ENCODE assay signal across 8 mouse cellular contexts in the genomic region with DNA sequence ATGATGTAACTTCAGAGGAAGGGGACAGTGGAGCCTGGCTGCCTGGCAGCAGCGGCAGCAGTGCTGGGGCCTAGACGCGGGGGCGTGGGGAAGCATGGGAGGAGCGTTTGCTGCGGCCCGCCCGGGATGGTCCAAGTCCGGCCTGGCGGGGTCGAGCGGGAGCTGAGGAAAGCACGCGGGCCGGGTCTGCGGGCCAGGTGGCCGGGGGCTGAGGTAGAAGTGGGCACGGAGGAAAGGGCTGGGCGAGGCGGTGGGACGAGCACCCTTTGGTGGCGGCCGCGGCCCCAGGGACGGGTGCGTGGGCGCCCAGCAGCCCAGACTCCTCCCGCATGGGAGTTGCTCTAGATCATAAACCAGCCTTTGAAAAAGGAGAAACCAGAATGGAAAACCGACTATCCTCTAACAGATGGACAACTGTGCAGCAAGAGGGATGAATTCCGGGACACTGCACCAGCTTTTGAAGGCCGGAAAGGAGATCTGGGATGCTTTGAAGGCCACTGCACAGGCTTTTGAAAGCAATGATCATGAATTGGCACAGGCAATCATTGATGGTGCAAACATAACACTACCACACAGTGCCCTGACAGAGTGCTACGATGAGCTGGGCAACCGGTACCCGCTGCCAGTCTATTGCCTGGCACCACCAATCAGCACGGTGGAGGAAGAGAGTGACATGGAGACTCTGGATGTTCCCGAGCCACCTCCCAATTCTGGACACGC. TPM values are rescaled to one million over a fixed set of nuclear protein-coding genes. Genes with fewer than 3 reads are reported as not detected.
DNase-seq lines count a peak whose midpoint lies in the region; ATAC-seq and TF ChIP-seq lines count a peak whose summit lies in the region.

No protein-coding gene starts in this region.

- H3K36me3 ChIP-seq in ES-E14 (ENCODE audit: control insufficient read depth, insufficient read depth, low read length, poor library complexity, severe bottlenecking), result peaks cover 2% of the 10 kb centered on the region; the same call in 1 of the 2 replicates
- peaks cover 4% of the 10 kb centered on the region; the same call in 1 of the 2 replicates for H3K36me3 ChIP-seq in intestine, embryonic 16.5 days (ENCODE audit: control insufficient read depth, insufficient read depth, low read length)
- H3K36me3 ChIP-seq in liver, postnatal 0 days (replicated peaks; ENCODE audit: insufficient read depth, low read length), result peaks cover 3% of the 10 kb centered on the region; the same call in 1 of the 2 replicates
- H3K36me3 ChIP-seq in neural tube, embryonic 12.5 days, result peaks cover 5% of the 10 kb centered on the region; the same call in 1 of the 2 replicates

- peak overlapping the region; percentile 77 for H3K9ac ChIP-seq in ES-E14 (ENCODE audit: insufficient read depth, low read depth, low read length, poor library complexity, severe bottlenecking)
- H3K9ac ChIP-seq in intestine, embryonic 16.5 days (ENCODE audit: low read depth, low read length), result peak overlapping the region; percentile 83
- H3K9ac ChIP-seq in liver, postnatal 0 days (replicated peaks), result peak overlapping the region; percentile 68
- peak overlapping the region; percentile 56 for H3K9ac ChIP-seq in neural tube, embryonic 12.5 days

- peak overlapping the region; percentile 63 to 68 for H3K4me3 ChIP-seq in ES-E14 (ENCODE audit: insufficient read depth in 1 of 2, low read depth in 1 of 2, low read length in 2 of 2, poor library complexity in 1 of 2, severe bottlenecking in 1 of 2)
- H3K4me3 ChIP-seq in intestine, embryonic 16.5 days (ENCODE audit: low read length), result peak overlapping the region; percentile 59
- peak overlapping the region; percentile 54 for H3K4me3 ChIP-seq in liver, postnatal 0 days (ENCODE audit: low read depth, low read length)
- peak overlapping the region; percentile 29 for H3K4me3 ChIP-seq in neural tube, embryonic 12.5 days

- in situ Hi-C loops in ES-E14 (cut with MboI; ENCODE audit: low sequenced_read_pairs in 2 of 2, unreplicated experiment in 2 of 2), result no loop called here

- TF ChIP-seq CTCF in liver, postnatal 0 days (IDR thresholded peaks at IDR 0.05; ENCODE audit: low read depth), result no peak

- peak; percentile 50 for DNase-seq in CD4-positive, CD25-positive, alpha-beta regulatory T cell, adult 2 months (ENCODE audit: low read depth, low spot score)
- DNase-seq in ES-E14 (ENCODE audit: low read depth, low spot score), result no peak
- peak; percentile 44 to 45 for DNase-seq in heart, adult 18-20 months
- peak; percentile 72 for DNase-seq in liver, postnatal 0 days
- no peak for DNase-seq in natural killer cell, adult 2 months (ENCODE audit: low spot score in 2 of 2)

- H3K4me1 ChIP-seq in ES-E14 (ENCODE audit: control insufficient read depth in 2 of 2, insufficient read depth in 2 of 2, low read length in 2 of 2, poor library complexity in 1 of 2), result peaks cover 0 to 3% of the 10 kb centered on the region in 2 experiments; a peak in 1 of 4 replicates
- H3K4me1 ChIP-seq in intestine, embryonic 16.5 days (ENCODE audit: control insufficient read depth, insufficient read depth, low read length), result peaks cover 15% of the 10 kb centered on the region
- peaks cover 13% of the 10 kb centered on the region; the same call in 1 of the 2 replicates for H3K4me1 ChIP-seq in liver, postnatal 0 days (ENCODE audit: insufficient read depth)
- peaks cover 7% of the 10 kb centered on the region; the same call in 1 of the 2 replicates for H3K4me1 ChIP-seq in neural tube, embryonic 12.5 days

- no peaks in the 10 kb centered on the region for H3K9me3 ChIP-seq in ES-E14 (ENCODE audit: control insufficient read depth, insufficient read depth, low read depth, low read length)
- no peaks in the 10 kb centered on the region for H3K9me3 ChIP-seq in intestine, embryonic 16.5 days (ENCODE audit: control insufficient read depth, low read length)
- H3K9me3 ChIP-seq in liver, postnatal 0 days (ENCODE audit: low read length), result no peaks in the 10 kb centered on the region
- H3K9me3 ChIP-seq in neural tube, embryonic 12.5 days, result no peaks in the 10 kb centered on the region

- peak overlapping the region; percentile 68 for H3K4me2 ChIP-seq in intestine, embryonic 16.5 days (ENCODE audit: low read depth, low read length)
- H3K4me2 ChIP-seq in liver, postnatal 0 days (ENCODE audit: low read depth, low read length), result peak overlapping the region; percentile 77
- peak overlapping the region; percentile 60 for H3K4me2 ChIP-seq in neural tube, embryonic 12.5 days (replicated peaks)

- H3K27ac ChIP-seq in ES-E14 (ENCODE audit: insufficient read depth, low read depth, low read length, poor library complexity, severe bottlenecking), result no peak overlapping the region
- peak overlapping the region; percentile 72; the same call in 1 of the 2 replicates for H3K27ac ChIP-seq in intestine, embryonic 16.5 days (ENCODE audit: low read length)
- peak overlapping the region; percentile 76 for H3K27ac ChIP-seq in liver, postnatal 0 days (ENCODE audit: low read depth)
- no peak overlapping the region for H3K27ac ChIP-seq in neural tube, embryonic 12.5 days

- 22% methylated on average over 37 of the region's 37 CpGs for WGBS in intestine, embryonic 16.5 days
- 25% methylated on average over 37 of the region's 37 CpGs for WGBS in liver, postnatal 0 days (ENCODE audit: insufficient replicate concordance)
- WGBS in neural tube, embryonic 12.5 days, result 26% methylated on average over 37 of the region's 37 CpGs

- TF ChIP-seq EP300 in liver, postnatal 0 days (IDR thresholded peaks at IDR 0.05; ENCODE audit: low read depth), result no peak

- ATAC-seq in common myeloid progenitor, adult 5-6 weeks (replicated peaks; ENCODE audit: low read depth, poor library complexity, severe bottlenecking), result peak; percentile 72
- peak; percentile 92 for ATAC-seq in intestine, embryonic 16.5 days
- peak; percentile 89 for ATAC-seq in liver, postnatal 0 days
- ATAC-seq in neural tube, embryonic 12.5 days (ENCODE audit: low FRiP score, low read depth), result peak; percentile 56

- H3K27me3 ChIP-seq in intestine, embryonic 16.5 days (replicated peaks; ENCODE audit: control insufficient read depth, insufficient read depth, low read length), result no peaks in the 10 kb centered on the region
- H3K27me3 ChIP-seq in liver, postnatal 0 days (ENCODE audit: insufficient read depth, low read length), result no peaks in the 10 kb centered on the region
- no peaks in the 10 kb centered on the region for H3K27me3 ChIP-seq in neural tube, embryonic 12.5 days (replicated peaks)

TF ChIP-seq in ES-E14, 5 proteins besides CTCF, POLR2A, EP300 and RAD21:
- no peak for TF ChIP-seq ZC3H11A (IDR thresholded peaks at IDR 0.05; ENCODE audit: borderline replicate concordance, low read depth, low read length)
- 0 out of 2 replicates have a peak, but pooled peaks have one; percentile 19 for TF ChIP-seq HCFC1 (IDR thresholded peaks at IDR 0.05; ENCODE audit: borderline replicate concordance, insufficient read depth, low read length)

RNA-seq across cellular contexts. Expression of a gene that starts 12.0 kb away (rescaled TPM):
- total RNA-seq in ES-E14 (2012; rRNA removed), result 0.32 and 0.40 TPM in 2 replicates
- not detected in 2 replicates for total RNA-seq in common myeloid progenitor, adult 5-6 weeks (2017)
- not detected for total RNA-seq in heart, adult 18-20 months (2021)
- polyA plus RNA-seq in intestine, embryonic 16.5 days (2015; fragmentation: Nextera tagmentation; extraction: Ambion mirVana), result not detected in 2 replicates
- not detected in 2 replicates for polyA plus RNA-seq in liver, postnatal 0 days (2015; fragmentation: Nextera tagmentation; extraction: Ambion mirVana)
- not detected in 2 replicates for polyA plus RNA-seq in neural tube, embryonic 12.5 days (2016; fragmentation: Nextera tagmentation; extraction: Ambion mirVana)

RNA-seq across cellular contexts. Expression of a gene that starts 58.6 kb away (rescaled TPM):
- total RNA-seq in ES-E14 (2012; rRNA removed), result 152 and 198 TPM in 2 replicates
- total RNA-seq in common myeloid progenitor, adult 5-6 weeks (2017), result 43.0 and 54.9 TPM in 2 replicates
- total RNA-seq in heart, adult 18-20 months (2021), result 10 to 100 TPM; 71.2 to 86.4 TPM
- 151 and 166 TPM in 2 replicates for polyA plus RNA-seq in intestine, embryonic 16.5 days (2015; fragmentation: Nextera tagmentation; extraction: Ambion mirVana)
- 58.6 and 62.4 TPM in 2 replicates for polyA plus RNA-seq in liver, postnatal 0 days (2015; fragmentation: Nextera tagmentation; extraction: Ambion mirVana)
- 252 and 262 TPM in 2 replicates for polyA plus RNA-seq in neural tube, embryonic 12.5 days (2016; fragmentation: Nextera tagmentation; extraction: Ambion mirVana)

Comparison
In these comparisons a context has a peak if more than half of its experiments do, and no peak if none do; other contexts are left out.
1. DNase-seq: peak in CD4-positive, CD25-positive, alpha-beta regulatory T cell, adult 2 months (single experiment), heart, adult 18-20 months (2 of 2) and liver, postnatal 0 days (single experiment); none in ES-E14 (single experiment) and natural killer cell, adult 2 months (0 of 2).
2. H3K27ac ChIP-seq: peak in intestine, embryonic 16.5 days (single experiment) and liver, postnatal 0 days (single experiment); none in ES-E14 (single experiment) and neural tube, embryonic 12.5 days (single experiment).
3. Peak in every context shown above with its lines, with median percentiles within 50 percentile points of each other: H3K4me3 ChIP-seq, H3K9ac ChIP-seq, ATAC-seq and H3K4me2 ChIP-seq.